Mouse (Mus musculus): ENCODE measurements around the gene Hhip. TPM values are rescaled to one million over a fixed set of nuclear protein-coding genes. Genes with fewer than 3 reads are reported as not detected.

Hhip gene
- not detected in 2 replicates for polyA plus RNA-seq (2012)

- TF ChIP-seq GATA1 (IDR thresholded peaks at IDR 0.05; ENCODE audit: low read length), result no peak
These were observed at the start of gene Hhip for GRCm38 (mm10) chr8:80057198-80058174. Gene Hhip, minus strand, starts transcription at chr8:80058006.

- no peak for TF ChIP-seq GATA1 (IDR thresholded peaks at IDR 0.05; ENCODE audit: low read length)
These were observed 29.2 kb upstream of the Hhip start for GRCm38 (mm10) chr8:80087021-80087420.

GRCm38 (mm10) chr8:80058193-80058592, 387 bp upstream of the Hhip start:
- no peak for TF ChIP-seq GATA1 (IDR thresholded peaks at IDR 0.05; ENCODE audit: low read length)

DNA sequence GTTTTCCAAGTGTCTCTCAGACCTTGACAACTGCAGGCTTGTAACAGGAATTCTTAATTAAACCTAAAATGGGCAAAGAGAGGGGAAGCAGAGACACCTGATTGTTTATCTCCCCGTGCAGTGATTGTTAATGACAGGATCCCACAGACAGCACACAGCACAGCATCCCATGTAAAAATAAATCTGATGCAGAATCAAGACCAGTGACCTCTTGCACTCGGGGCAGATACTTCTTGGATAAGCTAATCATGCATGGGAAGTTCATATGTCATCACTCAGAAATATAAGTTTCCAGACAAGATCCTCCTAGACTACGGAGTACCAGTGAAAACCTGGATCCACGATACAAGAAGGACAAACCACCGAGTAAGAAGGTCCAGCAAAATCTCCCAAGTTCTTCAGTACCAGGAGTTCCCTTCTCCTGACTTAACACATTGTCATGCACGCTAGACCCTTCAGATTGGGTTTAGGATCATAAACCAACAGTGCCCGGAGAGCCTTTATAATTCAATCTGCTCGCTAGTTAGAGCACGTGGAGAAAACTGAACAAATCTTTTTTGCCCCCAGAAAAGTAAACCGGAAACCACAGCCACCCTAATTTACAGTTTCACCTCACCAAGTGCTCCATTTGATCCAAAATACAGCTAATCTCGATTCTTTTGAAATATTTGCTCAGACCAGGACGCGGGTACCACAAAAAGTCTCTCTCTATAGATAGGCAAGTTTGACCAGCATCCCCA, 1.3 kb downstream of the Hhip start:
- TF ChIP-seq GATA1 (IDR thresholded peaks at IDR 0.05; ENCODE audit: low read length), result no peak

DNA sequence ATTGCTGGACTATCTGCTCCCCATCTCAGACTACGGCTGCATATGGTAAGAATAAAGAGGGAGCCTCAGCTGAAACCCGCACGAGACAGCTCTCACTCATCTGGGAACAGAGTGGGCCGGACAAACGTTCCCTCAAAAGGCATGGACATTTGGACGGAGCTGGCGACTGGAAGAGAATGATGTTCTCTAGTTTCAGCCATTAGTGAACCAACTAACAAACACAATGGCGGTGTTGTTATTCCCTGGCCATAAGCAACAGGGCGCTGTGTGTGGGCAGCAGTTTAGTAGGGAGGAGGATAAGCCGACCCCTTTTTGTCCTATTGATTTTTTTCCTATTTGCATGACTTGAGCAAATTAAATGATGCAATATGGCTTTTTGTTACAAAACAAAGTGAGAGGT, 2.0 kb downstream of the Hhip start:
- TF ChIP-seq GATA1 (IDR thresholded peaks at IDR 0.05; ENCODE audit: low read length), result no peak

GRCm38 (mm10) chr8:80055094-80055493, 2.7 kb downstream of the Hhip start:
- TF ChIP-seq GATA1 (IDR thresholded peaks at IDR 0.05; ENCODE audit: low read length), result no peak

GRCm38 (mm10) chr8:80054216-80054615, 3.6 kb downstream of the Hhip start:
- no peak for TF ChIP-seq GATA1 (IDR thresholded peaks at IDR 0.05; ENCODE audit: low read length)

DNA sequence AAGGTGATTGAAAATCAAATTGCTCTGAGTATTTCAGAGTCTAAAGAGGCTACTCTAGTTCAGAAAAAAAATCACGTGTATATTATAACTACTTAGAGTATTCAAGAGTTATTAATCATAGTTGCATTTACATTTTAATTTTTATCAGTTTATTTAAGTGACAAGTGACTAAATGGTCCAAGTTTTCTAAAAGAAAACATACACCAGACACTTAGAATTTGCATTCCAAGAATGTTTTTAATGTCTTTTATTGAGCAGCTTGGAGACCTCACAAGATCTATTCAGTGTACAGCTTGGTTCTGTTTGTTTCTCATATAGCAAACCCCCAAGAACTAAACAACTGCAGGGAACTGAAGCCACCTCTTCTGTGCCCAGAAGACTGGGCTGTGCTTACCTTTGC, 5.0 kb downstream of the Hhip start:
- no peak for TF ChIP-seq GATA1 (IDR thresholded peaks at IDR 0.05; ENCODE audit: low read length)

GRCm38 (mm10) chr8:80051494-80051893, 6.3 kb downstream of the Hhip start:
- no peak for TF ChIP-seq GATA1 (IDR thresholded peaks at IDR 0.05; ENCODE audit: low read length)

DNA sequence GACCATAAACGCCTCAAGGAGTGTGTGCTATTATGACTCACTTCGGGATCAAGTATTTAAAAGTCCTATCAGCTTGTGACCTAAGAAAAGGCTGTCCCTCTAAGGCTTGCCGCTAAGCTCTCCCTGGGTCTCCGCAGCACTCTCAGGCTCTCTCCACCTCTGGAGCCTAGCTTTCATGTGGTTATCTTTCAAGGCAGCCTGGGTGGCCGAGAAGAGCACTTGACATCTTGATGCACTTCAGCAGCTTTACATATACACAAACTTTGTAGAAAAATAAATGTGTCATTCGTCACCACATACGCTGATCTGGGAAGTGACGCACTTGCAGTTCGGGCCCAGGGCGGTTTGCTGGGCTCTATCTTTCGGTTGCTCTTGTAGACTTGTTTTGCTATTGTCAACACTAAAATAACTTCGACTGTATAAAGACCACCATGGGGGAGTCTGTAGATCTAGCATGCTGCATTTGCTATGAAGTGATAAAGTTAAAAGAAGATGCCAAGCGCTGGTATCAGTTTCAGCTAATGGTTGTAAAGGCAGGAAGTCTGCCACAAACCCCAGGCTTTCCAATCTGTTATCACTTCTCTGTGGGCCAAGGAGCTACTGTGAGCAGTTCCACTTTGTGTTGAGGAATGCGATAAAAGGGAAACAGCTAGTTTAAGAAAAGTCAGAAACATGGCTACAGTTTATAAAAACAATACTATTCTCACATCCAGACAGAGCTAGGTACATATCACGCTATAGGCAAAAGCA, 8.4 kb downstream of the Hhip start:
- no peak for TF ChIP-seq GATA1 (IDR thresholded peaks at IDR 0.05; ENCODE audit: low read length)

DNA sequence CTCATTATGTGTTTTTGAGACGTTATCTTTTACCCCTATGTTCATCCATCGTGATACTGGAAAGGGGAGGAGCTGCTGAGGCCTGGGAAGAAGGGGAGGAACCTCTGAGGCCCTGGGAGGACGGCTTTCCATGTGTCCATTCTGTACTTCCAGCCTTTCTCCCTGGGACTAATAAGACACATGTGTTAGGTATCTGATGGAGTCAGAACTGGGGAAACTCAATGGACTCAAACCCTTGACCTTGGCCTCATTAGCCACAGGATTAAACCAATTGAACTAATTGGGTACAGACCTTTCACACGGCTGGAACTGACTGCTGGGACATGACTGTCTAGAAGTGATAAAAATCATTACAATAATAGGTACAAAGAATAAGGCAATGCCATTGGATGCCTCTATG, 9.6 kb downstream of the Hhip start:
- no peak for TF ChIP-seq GATA1 (IDR thresholded peaks at IDR 0.05; ENCODE audit: low read length)

- no peak for TF ChIP-seq GATA1 (IDR thresholded peaks at IDR 0.05; ENCODE audit: low read length)
These were observed 20.1 kb downstream of the Hhip start for GRCm38 (mm10) chr8:80037644-80038253.

DNA sequence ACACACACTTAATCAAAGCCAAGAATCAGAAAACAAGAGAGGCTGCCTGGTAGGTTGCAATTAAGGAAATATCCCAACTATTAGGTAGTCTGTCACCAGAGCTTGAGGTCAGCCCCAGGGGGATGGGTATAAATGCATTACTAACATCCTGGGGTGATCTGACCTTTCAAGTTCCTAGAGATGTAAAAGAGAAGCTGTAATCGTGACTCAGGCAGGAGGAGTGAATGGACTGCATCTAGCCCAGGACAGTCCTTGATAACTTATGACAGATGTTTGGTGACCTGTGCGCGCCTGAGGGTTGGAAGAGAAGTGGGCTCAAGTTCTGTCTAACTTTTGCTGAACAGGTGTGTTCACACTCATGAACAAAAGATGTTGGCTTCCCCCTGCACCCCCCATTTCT, 25.2 kb downstream of the Hhip start:
- TF ChIP-seq GATA1 (IDR thresholded peaks at IDR 0.05; ENCODE audit: low read length), result no peak

- TF ChIP-seq GATA1 (IDR thresholded peaks at IDR 0.05; ENCODE audit: low read length), result no peak
These were observed 26.2 kb downstream of the Hhip start for GRCm38 (mm10) chr8:80031330-80032293.
